Mouse (Mus musculus) G1E (cell line): ENCODE results near the gene Pknox2.

ENCODE experiments used
- CTCF ChIP-seq: IDR thresholded peaks from 2 replicates; pipeline ENCODE4 v1.5.1; 2012; ENCODE audit warnings: low read depth, low read length, inconsistent platforms, mixed read lengths
- GATA1 ChIP-seq: IDR thresholded peaks from 2 replicates; pipeline ENCODE4 v1.6.1; 2012; ENCODE audit warnings: borderline replicate concordance, low read length, inconsistent platforms, mixed read lengths
- GATA2 ChIP-seq: IDR thresholded peaks from 2 replicates; pipeline ENCODE4 v1.6.1; 2012; ENCODE audit warnings: low read depth, low read length, inconsistent platforms, borderline replicate concordance
- POLR2AphosphoS5 ChIP-seq: IDR thresholded peaks from 2 replicates; pipeline ENCODE4 v1.6.1; 2012; ENCODE audit warnings: low read depth, low read length, inconsistent platforms; ENCODE audit not compliant: insufficient replicate concordance
- TAL1 ChIP-seq: conservative IDR thresholded peaks from 2 replicates; pipeline ENCODE4 v1.6.1; 2012; ENCODE audit warnings: low read depth, low read length, inconsistent platforms, mixed read lengths

GRCm38 (mm10) chr9:37122381-37122780 is 24.8 kb downstream of the Pknox2 start:
- TF ChIP-seq CTCF (no peak), TAL1 (no peak), GATA1 (no peak), GATA2 (no peak), POLR2AphosphoS5 (no peak)
